Mouse (Mus musculus): ENCODE measurements around the gene Cep295nl. TPM values are rescaled to one million over a fixed set of nuclear protein-coding genes. Genes with fewer than 3 reads are reported as not detected.
A peak's percentile ranks its signal among the peaks of the same experiment; 100 is the strongest.
"Not testable (repeated sequence)": the region's sequence is repeated elsewhere in the genome, so short reads cannot be mapped to it uniquely, and the experiment has no call there.

Cep295nl gene
- polyA plus RNA-seq (2014; fragmentation: Nextera tagmentation; extraction: Ambion mirVana): 0.23 and 0.40 TPM in 2 replicates

DNA sequence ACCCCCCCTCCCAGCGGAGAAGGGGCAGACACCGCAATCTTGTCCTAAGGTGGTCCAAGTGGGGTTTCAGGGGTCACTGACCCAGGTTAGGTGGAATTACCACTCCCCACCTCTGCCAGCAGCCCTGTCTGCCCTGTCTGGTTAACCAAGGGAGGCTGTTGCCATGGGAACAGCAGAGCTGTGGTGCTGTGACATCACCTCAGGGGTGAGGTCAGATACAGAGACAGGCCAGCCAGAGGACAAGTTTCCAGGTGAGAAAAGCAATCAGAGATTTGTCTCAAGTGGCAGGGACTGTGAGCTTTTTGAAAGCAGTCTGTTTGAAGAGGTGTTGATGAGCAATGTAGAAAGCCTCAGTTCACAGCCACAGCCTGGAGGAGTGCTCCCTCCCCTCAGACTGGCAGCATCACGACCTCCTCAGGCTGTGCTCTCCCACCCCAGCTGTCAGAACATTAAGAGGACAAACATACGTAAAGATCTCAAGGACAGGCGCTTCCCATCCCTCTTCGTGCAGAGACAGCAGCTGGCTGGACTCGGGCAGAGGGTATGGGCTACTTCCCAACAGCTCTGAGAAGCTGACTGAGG lies at the start of gene Cep295nl:
Gene Cep295nl, minus strand, starts transcription at position 101 of the 582 bp plus-strand sequence.
- Histone ChIP-seq H3K27ac (ENCODE audit: low read depth, low read length) (no peak within 1 kb of the TSS), H3K9ac (ENCODE audit: low read length) (no peak within 1 kb of the TSS), H3K4me2 (no peak within 1 kb of the TSS), H3K4me3 (ENCODE audit: low read depth, low read length) (no peak within 1 kb of the TSS), H3K4me1 (ENCODE audit: control insufficient read depth, insufficient read depth, low read length) (peaks cover 11% of the 10 kb centered on the region), H3K36me3 (ENCODE audit: control insufficient read depth, insufficient read depth, low read length) (no peaks in the 10 kb centered on the region), H3K27me3 (ENCODE audit: control insufficient read depth, insufficient read depth, low read length) (no peaks in the 10 kb centered on the region), H3K9me3 (ENCODE audit: control insufficient read depth, low read length) (no peaks in the 10 kb centered on the region)
- DNase-seq (ENCODE audit: low spot score, missing footprints): no peak
- 27% methylated on average over 7 of the region's 7 CpGs for WGBS
- ATAC-seq (ENCODE audit: low FRiP score): peak; percentile 59; the same call in 1 of the 2 replicates

GRCm38 (mm10) chr11:118387816-118388215 lies 45.5 kb upstream of the Cep295nl start:
- not testable (repeated sequence) for H3K9ac ChIP-seq (ENCODE audit: low read length); H3K9me3 ChIP-seq (ENCODE audit: control insufficient read depth, low read length); H3K36me3 ChIP-seq (ENCODE audit: control insufficient read depth, insufficient read depth, low read length); H3K4me1 ChIP-seq (ENCODE audit: control insufficient read depth, insufficient read depth, low read length); DNase-seq (ENCODE audit: low spot score, missing footprints); H3K27me3 ChIP-seq (ENCODE audit: control insufficient read depth, insufficient read depth, low read length); H3K4me3 ChIP-seq (ENCODE audit: low read depth, low read length); H3K4me2 ChIP-seq; H3K27ac ChIP-seq (ENCODE audit: low read depth, low read length); ATAC-seq (ENCODE audit: low FRiP score)
- WGBS: 92% methylated on average over 13 of the region's 13 CpGs

GRCm38 (mm10) chr11:118379251-118380009 lies 37.1 kb upstream of the Cep295nl start:
- Histone ChIP-seq H3K27me3 (ENCODE audit: control insufficient read depth, insufficient read depth, low read length) (no peaks in the 10 kb centered on the region), H3K4me3 (ENCODE audit: low read depth, low read length) (no peak overlapping the region), H3K4me2 (no peak overlapping the region), H3K36me3 (ENCODE audit: control insufficient read depth, insufficient read depth, low read length) (no peaks in the 10 kb centered on the region), H3K9ac (ENCODE audit: low read length) (no peak overlapping the region), H3K9me3 (ENCODE audit: control insufficient read depth, low read length) (no peaks in the 10 kb centered on the region), H3K27ac (ENCODE audit: low read depth, low read length) (no peak overlapping the region), H3K4me1 (ENCODE audit: control insufficient read depth, insufficient read depth, low read length) (no peaks in the 10 kb centered on the region)
- 0 out of 2 replicates have a peak, but pooled peaks have one; percentile 22 for ATAC-seq (ENCODE audit: low FRiP score)
- DNase-seq (ENCODE audit: low spot score, missing footprints): peak; percentile 97
- WGBS: 46% methylated on average over 11 of the region's 11 CpGs

- Histone ChIP-seq H3K36me3 (ENCODE audit: control insufficient read depth, insufficient read depth, low read length) (no peaks in the 10 kb centered on the region), H3K9ac (ENCODE audit: low read length) (no peak overlapping the region), H3K9me3 (ENCODE audit: control insufficient read depth, low read length) (no peaks in the 10 kb centered on the region), H3K4me2 (no peak overlapping the region), H3K27me3 (ENCODE audit: control insufficient read depth, insufficient read depth, low read length) (no peaks in the 10 kb centered on the region), H3K27ac (ENCODE audit: low read depth, low read length) (no peak overlapping the region), H3K4me3 (ENCODE audit: low read depth, low read length) (no peak overlapping the region), H3K4me1 (ENCODE audit: control insufficient read depth, insufficient read depth, low read length) (no peaks in the 10 kb centered on the region)
- ATAC-seq (ENCODE audit: low FRiP score) (no peak), DNase-seq (ENCODE audit: low spot score, missing footprints) (no peak)
- WGBS: 83% methylated on average over 6 of the region's 6 CpGs
Measured at GRCm38 (mm10) chr11:118378656-118379055, 36.4 kb upstream of the Cep295nl start.

DNA sequence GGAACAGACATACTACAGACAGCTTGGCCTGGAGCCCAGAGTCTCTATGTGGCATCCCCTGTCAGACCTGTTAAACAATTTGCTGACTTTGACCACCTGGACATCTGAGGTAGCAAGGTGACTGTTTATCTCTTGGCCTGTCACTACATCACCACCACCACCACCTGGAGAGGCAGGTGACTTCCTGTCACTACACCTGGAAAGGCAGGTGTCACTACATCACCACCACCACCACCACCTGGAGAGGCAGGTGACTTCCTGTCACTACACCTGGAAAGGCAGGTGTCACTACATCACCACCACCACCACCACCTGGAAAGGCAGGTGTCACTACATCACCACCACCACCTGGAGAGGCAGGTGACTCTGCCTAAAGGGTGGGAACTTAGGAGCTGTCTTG lies 34.0 kb upstream of the Cep295nl start:
- not testable (repeated sequence) for H3K27ac ChIP-seq (ENCODE audit: low read depth, low read length); ATAC-seq (ENCODE audit: low FRiP score); H3K36me3 ChIP-seq (ENCODE audit: control insufficient read depth, insufficient read depth, low read length); DNase-seq (ENCODE audit: low spot score, missing footprints); H3K9me3 ChIP-seq (ENCODE audit: control insufficient read depth, low read length); H3K4me2 ChIP-seq; H3K9ac ChIP-seq (ENCODE audit: low read length); H3K27me3 ChIP-seq (ENCODE audit: control insufficient read depth, insufficient read depth, low read length); H3K4me3 ChIP-seq (ENCODE audit: low read depth, low read length); H3K4me1 ChIP-seq (ENCODE audit: control insufficient read depth, insufficient read depth, low read length)

- Histone ChIP-seq H3K9me3 (ENCODE audit: control insufficient read depth, low read length) (no peaks in the 10 kb centered on the region), H3K27me3 (ENCODE audit: control insufficient read depth, insufficient read depth, low read length) (no peaks in the 10 kb centered on the region), H3K4me3 (ENCODE audit: low read depth, low read length) (no peak overlapping the region), H3K27ac (ENCODE audit: low read depth, low read length) (no peak overlapping the region), H3K36me3 (ENCODE audit: control insufficient read depth, insufficient read depth, low read length) (no peaks in the 10 kb centered on the region), H3K9ac (ENCODE audit: low read length) (no peak overlapping the region), H3K4me2 (no peak overlapping the region), H3K4me1 (ENCODE audit: control insufficient read depth, insufficient read depth, low read length) (no peaks in the 10 kb centered on the region)
- DNase-seq (ENCODE audit: low spot score, missing footprints) (peak; percentile 56), ATAC-seq (ENCODE audit: low FRiP score) (no peak)
- 91% methylated on average over 5 of the region's 5 CpGs for WGBS
Measured at GRCm38 (mm10) chr11:118375881-118376280, 33.6 kb upstream of the Cep295nl start.

GRCm38 (mm10) chr11:118375461-118375860 lies 33.2 kb upstream of the Cep295nl start:
- 85% methylated on average over 8 of the region's 8 CpGs for WGBS
- ATAC-seq (ENCODE audit: low FRiP score): no peak
- Histone ChIP-seq H3K36me3 (ENCODE audit: control insufficient read depth, insufficient read depth, low read length) (no peaks in the 10 kb centered on the region), H3K9ac (ENCODE audit: low read length) (no peak overlapping the region), H3K27me3 (ENCODE audit: control insufficient read depth, insufficient read depth, low read length) (no peaks in the 10 kb centered on the region), H3K27ac (ENCODE audit: low read depth, low read length) (no peak overlapping the region), H3K4me2 (no peak overlapping the region), H3K4me3 (ENCODE audit: low read depth, low read length) (no peak overlapping the region), H3K4me1 (ENCODE audit: control insufficient read depth, insufficient read depth, low read length) (no peaks in the 10 kb centered on the region), H3K9me3 (ENCODE audit: control insufficient read depth, low read length) (no peaks in the 10 kb centered on the region)
- peak; percentile 66 for DNase-seq (ENCODE audit: low spot score, missing footprints)

DNA sequence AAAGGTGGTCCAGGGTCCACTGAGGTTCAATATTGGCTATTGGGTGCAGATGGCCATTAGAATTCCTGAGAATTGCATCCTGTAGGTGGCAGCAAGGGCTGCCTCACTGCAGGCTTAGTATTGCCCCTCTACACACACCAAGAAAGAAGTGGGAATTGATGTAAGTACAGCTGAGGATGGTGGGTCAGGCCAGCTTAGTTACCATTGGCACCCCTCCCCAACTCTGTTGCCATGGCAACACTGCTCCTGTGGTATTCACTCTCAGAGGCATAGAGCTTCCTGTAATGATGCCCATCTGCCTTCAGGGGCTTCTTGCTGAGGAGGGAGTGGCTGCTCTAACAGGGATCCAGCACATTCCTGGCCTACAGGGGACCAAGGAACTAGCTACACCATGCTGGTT lies 32.7 kb upstream of the Cep295nl start:
- Histone ChIP-seq H3K4me3 (ENCODE audit: low read depth, low read length) (no peak overlapping the region), H3K4me1 (ENCODE audit: control insufficient read depth, insufficient read depth, low read length) (no peaks in the 10 kb centered on the region), H3K9ac (ENCODE audit: low read length) (no peak overlapping the region), H3K27me3 (ENCODE audit: control insufficient read depth, insufficient read depth, low read length) (no peaks in the 10 kb centered on the region), H3K4me2 (no peak overlapping the region), H3K36me3 (ENCODE audit: control insufficient read depth, insufficient read depth, low read length) (no peaks in the 10 kb centered on the region), H3K27ac (ENCODE audit: low read depth, low read length) (no peak overlapping the region), H3K9me3 (ENCODE audit: control insufficient read depth, low read length) (no peaks in the 10 kb centered on the region)
- DNase-seq (ENCODE audit: low spot score, missing footprints) (peak; percentile 84), ATAC-seq (ENCODE audit: low FRiP score) (no peak)

DNA sequence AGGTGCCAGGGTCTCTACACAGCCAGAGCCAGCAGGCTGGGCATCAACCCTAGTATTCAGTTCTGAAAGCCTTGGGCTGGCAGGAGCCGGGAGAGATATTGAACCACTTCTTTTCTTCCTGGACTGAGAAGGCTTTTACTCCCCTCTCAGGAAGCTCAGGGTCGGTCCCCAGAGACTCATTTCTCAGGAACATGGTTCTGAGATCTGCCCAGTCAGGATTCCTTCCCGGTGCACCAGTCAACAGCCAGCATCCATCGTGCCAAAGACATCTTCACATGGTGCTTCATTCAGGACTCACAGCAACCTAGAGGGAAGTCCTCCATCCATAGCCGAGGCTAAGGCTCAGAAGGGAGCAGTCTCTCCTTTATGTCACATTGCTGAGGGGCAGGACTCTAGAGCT lies 32.2 kb upstream of the Cep295nl start:
- Histone ChIP-seq H3K27ac (ENCODE audit: low read depth, low read length) (no peak overlapping the region), H3K9ac (ENCODE audit: low read length) (no peak overlapping the region), H3K4me3 (ENCODE audit: low read depth, low read length) (no peak overlapping the region), H3K36me3 (ENCODE audit: control insufficient read depth, insufficient read depth, low read length) (no peaks in the 10 kb centered on the region), H3K9me3 (ENCODE audit: control insufficient read depth, low read length) (no peaks in the 10 kb centered on the region), H3K4me1 (ENCODE audit: control insufficient read depth, insufficient read depth, low read length) (no peaks in the 10 kb centered on the region), H3K4me2 (no peak overlapping the region), H3K27me3 (ENCODE audit: control insufficient read depth, insufficient read depth, low read length) (no peaks in the 10 kb centered on the region)
- no peak for ATAC-seq (ENCODE audit: low FRiP score)
- WGBS: 59% methylated on average over 5 of the region's 5 CpGs
- DNase-seq (ENCODE audit: low spot score, missing footprints): peak; percentile 57

Measured in midbrain, embryonic 11.5 days (tissue).